Mouse (Mus musculus) megakaryocyte, adult 5-6 weeks (primary cell): ENCODE data around the gene Cd34. TPM values are rescaled to one million over a fixed set of nuclear protein-coding genes. Genes with fewer than 3 reads are reported as not detected.

Experiments
- ATAC-seq: 2 replicates; pipeline ENCODE4 v1.8.0; 2016; ENCODE audit warnings: mild to moderate bottlenecking, inconsistent platforms; ENCODE audit not compliant: poor library complexity, severe bottlenecking
- total RNA-seq, 2 experiments: library from RNA; stranded (forward) in 1 of 2; stranded (reverse) in 1 of 2; fragments of 153-499, 151-499 nt in 1 of 2; fragments of 221-1000, 200-1000 nt in 1 of 2; gene quantifications; 2 replicates each; pipeline versions ENCODE4 v1.2.3 to v1.2.4; 2015 to 2017

The Cd34 gene
- 11.7 and 15.8 TPM in 2 replicates for total RNA-seq (2015)
- 21.0 and 21.2 TPM in 2 replicates for total RNA-seq (2017)

DNA sequence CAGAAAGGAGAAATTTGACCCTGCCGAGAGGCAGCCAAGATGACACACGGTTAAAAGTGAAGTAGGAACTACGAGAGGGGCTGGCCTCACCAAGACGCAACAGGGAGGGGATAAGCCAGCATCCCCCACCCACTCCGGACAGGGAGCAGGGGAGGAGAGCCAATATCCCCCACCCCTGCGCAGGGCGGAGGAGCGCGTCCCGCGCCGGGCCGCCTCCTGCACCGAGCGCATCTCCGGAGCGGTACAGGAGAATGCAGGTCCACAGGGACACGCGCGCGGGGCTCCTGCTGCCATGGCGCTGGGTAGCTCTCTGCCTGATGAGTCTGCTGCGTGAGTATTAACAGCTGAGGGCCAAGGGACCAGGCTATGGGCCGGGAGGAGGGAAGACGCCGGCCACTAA, at the start of gene Cd34:
Gene Cd34 (plus strand): TSS at position 105 of the 400 bp plus-strand sequence.
- peak; percentile 76 for ATAC-seq

DNA sequence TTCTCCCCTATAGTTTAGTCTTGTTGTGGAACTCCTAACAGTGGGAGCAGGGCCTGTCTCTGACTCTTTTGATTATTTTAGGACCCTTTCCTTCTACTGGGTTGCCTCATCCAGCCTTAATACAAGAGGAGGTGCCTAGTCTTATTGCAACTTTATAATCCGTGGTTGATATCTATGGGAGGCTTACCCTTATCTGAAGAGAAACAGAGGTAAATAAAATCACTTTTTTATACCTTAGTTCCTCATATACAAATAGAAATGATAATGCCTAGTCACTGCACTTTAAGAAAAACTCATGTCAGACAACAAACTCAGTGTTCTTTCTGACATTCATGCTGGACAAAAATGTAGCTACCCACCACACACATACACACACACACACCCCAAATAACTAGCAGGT, 44.1 kb upstream of the Cd34 start:
- no peak for ATAC-seq

DNA sequence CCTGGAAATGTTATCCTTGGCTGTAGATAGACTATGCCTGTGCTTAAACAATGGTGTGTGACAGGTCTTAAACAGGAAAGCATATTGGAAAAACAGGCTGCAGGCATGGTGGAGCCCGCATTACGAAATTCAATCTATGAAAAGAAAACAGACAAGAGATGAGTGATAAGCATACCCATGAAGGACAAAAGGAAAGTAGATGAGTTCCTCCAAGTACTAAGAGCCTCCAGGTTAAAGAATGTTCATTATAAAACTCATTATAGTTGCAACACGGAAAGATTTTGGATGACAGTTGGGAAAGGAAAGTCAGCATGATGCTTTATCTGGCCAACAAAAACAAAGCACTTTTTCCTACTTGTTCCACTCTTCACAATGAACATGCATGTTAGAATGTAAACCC, 43.3 kb upstream of the Cd34 start:
- no peak for ATAC-seq

DNA sequence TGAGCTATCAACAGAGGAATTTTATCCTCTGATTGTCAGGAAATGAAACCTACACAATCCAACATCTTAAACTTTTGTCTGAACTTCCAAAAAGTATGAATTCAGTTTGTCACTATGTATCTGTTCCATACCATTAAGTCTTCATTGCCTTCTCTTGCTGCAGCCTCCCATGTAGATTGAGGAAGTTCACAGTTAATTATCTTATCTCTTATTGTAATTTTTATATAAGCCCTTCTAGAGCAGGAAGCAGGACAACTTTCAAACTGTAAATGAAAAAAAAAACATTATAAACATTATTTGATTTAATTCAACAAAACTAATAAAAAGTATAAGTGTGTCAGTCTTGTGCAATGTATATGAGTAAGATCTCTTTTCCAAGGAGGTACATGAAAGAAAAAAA, 37.5 kb upstream of the Cd34 start:
- ATAC-seq, result no peak

DNA sequence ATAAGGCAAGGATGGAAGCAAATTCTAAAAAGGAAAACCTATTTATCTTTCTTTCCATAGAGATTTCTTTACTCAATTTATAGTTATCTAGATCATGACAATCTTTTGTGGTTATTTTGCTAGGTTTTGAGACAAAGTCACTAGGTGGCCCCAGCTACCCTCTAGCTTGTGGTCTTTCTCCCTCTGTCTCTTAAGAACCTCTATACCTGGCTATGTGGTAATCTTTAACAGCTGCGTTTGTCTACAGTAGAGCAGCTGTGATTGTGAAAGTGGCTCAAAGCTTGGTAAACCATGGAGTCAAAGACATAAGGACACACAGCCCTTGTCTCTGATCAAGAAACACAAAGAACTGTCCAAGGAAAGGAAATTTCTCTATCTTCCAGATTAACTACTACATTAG, 36.8 kb upstream of the Cd34 start:
- ATAC-seq, result no peak

DNA sequence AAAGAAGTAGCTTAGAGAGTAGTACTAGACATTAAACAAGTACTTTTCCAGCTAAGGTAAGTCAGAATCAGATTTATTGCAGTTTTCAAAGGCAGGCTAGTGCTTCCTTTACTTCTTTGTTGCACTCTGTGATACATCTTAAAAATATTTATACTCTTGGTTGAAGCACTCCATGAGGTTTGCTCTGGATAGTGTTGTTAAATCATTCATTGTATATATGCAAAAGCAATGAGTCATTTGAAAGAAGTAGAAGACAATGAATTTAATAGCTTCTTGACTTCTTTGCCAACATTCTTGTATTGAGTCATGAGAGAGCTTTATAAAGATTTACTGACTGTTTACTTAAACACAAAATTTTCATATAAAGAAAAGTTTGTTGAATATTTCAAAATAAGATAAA, 29.7 kb upstream of the Cd34 start:
- ATAC-seq, result no peak

DNA sequence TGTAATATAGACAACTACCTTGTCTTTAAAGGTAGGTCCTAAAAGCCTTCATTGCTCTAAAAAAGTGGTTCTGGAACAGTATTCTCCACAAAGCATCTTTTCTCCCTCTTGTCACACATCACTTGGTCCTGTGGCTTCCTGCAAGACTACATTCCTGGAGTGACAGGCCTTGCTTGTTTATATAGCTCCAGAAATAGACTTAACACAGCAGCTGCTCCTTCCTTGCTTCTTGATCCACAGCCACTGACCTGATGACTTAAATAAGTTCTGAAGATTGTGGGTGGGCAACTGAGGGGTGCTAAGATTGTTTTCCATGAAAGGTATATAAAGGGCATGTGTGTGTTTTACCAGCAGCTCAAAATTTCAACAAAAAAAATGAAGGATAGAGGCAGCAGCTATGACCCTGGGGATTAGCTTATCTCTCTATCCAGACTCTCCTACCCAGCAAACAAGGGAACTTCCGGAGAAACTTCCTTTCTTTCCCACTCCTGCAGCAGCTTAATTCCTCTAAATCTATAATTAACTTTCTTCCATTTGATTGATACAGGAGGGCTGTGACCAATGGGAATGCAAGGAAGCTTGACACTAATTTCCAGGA, 12.8 kb upstream of the Cd34 start:
- ATAC-seq, result no peak

DNA sequence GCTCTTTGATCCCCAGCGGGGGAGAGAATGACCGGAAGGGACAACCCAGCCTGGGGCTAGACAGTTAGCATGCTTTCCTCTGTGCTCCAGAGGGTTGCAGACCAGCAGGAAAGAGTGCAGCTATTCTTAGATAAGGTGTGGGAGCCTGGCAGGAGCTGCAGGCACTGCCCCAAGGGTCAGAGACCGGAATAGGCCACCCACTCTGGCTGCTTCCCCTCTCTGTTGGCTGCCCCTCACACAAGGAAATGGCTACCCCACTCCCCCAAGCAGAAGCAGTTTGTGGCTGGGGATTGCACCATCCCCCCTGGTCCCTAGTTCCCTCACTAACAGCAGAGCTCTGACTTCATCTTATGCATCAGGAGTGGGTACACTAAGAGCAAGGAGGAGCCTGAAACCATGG, 10.7 kb upstream of the Cd34 start:
- peak; percentile 97 for ATAC-seq

DNA sequence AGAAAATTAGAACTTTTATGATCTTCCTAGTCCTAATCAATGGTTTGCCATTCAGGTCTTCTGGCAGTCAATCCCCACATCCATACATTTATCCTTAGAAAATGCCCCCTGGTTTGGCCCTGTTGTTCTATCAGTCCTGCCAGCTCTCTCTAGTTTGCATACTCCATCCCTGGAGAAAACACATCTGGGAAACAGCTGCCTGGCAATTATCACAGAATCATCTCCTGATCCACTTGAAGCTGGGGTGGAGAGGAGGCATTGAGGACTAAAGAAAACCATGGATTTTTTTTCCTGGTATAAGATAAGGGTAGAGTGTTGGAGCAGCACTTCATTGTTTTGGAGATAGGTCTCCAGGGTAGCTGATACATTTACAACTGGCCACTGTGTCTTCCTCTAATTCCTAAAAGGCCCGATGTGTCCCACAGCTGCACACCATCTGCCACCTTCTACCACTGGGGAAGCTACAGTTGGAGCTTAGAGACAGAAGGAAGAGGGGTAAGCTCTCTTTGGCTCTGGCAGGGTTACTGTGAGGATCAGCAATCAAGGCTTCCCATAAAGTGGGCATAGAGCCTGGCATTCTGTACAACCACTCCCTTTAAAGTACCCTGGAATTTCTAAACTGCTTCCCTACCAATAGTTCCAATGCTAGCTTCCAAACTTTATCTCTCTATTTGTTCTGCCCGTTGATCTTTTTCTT, 9.2 kb upstream of the Cd34 start:
- ATAC-seq, result no peak

DNA sequence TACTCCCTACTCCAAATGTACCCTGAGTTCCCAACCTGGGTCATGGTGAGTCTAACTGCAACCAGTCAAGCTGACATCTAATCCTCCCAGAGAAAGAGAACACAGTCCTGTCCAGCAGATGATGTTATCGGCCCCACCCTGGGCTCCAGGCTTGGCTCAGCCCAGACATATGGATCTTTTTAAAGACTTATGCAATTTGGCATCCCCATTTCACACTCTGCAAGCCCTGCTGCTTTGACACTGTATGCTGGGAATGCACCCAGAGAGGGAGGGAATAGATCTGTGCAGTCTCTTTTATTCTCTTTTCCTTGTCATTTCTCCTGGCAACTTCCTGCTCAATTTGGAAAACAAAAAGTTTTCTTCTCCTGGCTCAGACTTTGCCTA, 8.7 kb upstream of the Cd34 start:
- ATAC-seq, result no peak

DNA sequence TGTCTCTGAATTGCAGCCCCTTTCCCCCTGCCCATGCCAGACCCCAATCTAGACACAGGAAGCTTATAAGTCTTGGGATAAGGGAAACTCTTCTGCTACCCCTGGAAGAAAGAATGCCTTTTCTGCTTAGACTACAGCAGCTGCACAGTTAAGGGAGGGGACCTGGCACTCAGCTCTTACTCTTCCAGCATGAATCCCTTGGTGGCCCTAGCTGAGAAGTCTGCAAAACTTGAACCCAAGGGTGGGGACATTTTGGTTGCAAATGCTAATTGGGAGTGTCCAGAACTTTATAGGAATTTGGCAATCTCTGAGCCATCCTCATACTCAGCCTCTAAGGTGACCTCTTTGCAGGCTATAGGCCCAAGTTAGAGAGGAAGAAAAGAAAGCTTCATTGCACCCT, 7.9 kb upstream of the Cd34 start:
- no peak for ATAC-seq

DNA sequence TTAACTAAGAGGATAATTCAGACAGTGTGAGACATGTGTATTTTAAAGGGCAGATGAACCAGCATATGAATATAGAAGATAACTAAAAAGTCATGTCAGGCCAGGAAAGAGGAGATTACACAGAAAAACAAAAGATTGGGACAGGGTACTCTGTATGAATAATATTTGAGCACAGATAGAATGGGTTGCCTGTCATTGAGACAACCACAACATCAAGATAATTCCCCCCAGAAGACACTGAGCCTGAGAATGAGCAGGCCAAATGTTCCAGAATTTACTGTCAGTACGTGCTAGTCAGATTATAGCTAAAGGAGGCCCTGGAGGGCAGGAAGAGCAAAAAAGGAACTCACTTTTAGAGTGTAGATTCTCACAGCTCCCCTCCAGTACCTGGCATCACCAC, 3.3 kb upstream of the Cd34 start:
- peak; percentile 25; the same call in 1 of the 2 replicates for ATAC-seq

DNA sequence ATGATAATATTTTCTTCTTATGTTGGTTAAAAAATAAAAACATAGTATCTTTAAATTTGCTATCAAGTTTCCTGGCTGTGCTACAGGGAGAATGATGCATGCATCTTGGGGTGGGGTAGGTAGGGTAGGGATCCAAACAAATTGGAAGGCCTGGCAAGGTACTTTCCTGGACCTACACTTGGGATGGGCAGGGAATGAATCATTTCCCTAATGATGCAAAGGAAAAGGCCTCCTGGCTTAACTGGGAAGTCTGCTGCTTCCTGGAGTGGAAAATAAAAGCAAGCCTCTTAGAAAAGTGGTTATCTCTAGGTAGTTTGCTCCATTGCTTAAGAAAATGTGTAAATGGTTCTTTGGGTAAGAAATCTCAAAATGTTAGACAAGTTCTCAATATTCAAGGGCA, 2.9 kb downstream of the Cd34 start:
- ATAC-seq, result no peak

DNA sequence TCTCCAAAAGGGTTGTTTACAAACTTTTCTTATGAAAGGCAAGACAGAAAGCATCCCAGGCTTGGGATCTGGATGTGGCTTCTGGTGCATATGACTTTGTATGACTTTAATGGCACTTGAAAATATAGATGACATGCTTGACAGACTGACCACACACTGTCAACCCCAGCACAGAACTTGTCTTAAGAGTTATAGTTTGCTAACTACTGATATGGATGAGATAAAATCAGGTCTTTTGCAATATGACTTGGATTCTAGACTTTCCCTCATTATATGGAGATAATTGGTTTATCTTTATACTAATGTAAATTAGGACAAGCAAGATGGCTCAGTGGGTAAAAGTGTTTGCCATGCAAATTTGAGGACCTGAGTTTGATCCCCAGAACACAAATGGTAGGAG, 4.3 kb downstream of the Cd34 start:
- ATAC-seq, result no peak

DNA sequence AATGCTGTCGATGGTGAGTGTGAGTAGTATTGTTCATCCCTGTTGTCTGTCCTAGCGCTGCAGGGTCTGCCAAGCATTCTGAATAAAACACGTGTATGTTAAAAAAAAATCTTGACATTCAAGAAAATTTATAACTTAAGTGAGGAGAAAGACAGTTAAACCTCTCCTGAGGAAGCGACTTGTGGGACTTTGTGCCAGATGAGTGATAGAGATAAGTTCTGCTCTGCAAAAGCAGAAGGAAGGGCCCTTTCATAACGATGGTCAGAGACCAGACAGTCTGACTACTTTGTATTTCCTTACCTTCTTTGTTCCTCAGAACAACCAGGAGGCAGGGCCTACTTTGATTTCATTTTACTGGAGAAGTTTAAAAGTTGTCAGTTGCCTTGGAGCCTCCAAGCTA, 4.9 kb downstream of the Cd34 start:
- peak; percentile 65 for ATAC-seq

DNA sequence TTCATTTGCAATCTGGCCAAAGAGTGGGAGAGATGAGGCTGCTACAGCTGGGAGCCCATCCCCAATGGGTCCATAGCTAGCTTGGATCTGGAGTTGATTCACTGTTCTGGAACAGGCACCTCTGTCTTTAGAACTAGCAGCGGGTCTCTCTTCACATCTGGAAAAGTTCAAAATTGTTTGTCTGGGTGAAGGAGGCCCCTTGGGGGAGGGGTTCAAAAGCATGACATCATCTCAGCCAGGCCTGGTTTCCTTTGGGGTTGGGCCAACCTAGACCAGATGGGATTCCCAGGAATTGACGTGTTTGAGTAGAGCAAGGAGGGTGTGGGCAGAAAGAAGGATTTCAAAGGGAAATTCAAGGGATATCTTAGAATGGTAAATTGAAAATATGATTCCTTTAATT, 6.8 kb downstream of the Cd34 start:
- ATAC-seq, result no peak

DNA sequence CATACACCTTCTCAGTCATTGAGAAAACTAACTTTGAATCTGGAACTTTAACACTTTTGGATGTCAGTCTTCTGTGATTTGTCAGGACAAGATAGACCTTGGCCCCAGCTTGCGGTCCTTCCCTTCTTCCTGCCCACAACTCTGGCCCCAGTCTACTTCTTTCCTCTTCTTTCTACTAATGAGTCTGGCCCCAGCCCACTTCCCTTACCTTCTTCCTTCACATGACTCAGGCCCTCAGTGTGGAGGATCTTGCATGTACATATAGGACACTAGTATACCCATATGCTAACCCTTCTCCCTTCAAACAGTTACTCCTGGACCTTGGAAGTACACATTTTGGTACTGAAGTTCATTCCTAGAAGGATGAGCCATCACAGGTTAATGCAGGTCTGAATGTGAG, 7.8 kb downstream of the Cd34 start:
- ATAC-seq, result peak; percentile 51

DNA sequence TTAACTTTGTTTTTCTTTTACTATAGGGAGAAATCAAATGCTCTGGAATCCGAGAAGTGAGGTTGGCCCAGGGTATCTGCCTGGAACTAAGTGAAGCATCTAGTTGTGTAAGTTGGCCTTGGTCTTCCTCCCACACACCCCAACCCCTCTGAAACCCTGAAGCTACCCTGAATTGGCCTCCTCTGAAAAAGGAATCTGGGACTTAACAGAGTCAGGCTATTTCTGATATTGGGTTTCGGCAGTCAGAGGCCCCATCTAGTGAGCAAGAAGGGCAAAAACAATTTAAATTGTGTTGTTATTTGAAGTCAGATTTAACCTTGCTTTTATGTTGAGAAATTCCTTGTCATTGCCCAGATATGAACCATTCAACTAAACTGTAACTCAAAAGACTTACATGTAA, 12.3 kb downstream of the Cd34 start:
- no peak for ATAC-seq

DNA sequence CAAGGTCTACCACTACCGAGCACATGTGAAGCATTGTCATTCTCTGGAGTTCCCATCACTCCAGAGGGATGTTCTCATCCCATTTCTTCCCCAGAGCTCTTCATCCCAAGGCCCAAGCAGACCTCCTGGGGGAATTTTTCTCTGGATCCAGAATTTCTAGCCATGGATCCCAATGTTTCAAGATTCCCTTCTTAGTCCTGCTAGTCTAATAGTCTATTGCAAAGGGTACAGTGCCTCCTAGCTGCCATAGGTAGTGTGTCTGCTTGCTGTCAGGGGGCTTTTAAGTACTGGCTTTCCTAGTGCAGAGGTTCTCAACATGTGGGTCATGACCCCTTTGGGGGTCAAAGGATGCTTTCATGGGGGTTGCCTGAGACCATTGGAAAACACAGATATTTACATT, 14.3 kb downstream of the Cd34 start:
- no peak for ATAC-seq

DNA sequence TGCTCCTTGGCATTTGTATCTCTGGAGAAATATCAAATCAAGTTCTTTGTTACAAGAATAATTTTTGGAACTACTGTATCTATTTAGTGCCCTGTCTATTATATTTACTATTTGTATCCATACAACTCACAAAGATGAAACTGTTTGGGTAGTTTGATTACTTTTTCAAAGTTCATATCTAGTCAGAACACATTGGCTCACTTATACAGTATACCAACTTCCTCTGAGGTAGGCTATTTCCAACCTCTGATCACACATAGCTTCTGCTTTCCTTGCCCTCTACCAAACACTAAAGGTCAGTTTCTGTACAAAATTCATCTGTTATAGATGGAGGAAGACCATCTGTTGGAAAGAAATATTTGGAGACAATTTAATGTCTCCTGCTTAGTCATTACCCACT, 16.1 kb downstream of the Cd34 start:
- ATAC-seq, result no peak

DNA sequence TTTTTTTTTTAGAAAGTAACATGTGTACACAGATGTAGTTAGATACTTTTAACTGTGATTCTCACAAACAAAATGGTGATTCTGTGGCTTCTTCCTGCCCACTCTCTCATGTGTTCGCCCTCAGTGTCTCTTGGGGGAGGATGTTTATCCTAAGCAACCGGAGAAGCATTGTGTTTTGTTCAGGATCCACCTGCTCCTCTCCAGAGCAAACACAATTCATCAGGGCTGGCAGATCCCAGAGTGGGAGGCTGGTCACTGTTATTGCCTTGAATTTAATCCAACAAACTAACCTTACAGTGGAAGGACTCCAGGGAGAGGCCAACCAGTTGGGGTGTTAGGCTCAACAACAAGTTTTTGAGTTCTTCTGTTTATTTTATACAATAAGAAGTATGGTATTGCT, 17.1 kb downstream of the Cd34 start:
- no peak for ATAC-seq

DNA sequence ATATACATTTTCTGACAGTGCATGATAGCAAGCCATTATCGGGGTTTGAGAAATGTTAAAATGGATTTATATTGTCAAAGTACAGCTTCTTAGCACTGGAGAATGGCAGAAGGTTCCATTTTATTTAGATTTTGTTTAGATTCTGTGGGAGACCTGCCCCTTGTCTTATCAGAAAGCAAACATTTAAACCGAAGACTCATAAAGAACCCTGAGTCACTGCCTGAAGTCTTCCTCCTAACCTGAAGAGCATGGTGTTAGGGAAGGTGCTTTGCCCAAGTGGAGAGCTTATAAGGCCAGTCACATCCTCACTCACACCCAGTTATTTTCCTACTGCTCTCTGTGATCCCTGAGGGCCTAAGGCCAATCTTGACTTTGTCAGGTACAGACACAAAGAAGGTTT, 18.4 kb downstream of the Cd34 start:
- ATAC-seq, result no peak

DNA sequence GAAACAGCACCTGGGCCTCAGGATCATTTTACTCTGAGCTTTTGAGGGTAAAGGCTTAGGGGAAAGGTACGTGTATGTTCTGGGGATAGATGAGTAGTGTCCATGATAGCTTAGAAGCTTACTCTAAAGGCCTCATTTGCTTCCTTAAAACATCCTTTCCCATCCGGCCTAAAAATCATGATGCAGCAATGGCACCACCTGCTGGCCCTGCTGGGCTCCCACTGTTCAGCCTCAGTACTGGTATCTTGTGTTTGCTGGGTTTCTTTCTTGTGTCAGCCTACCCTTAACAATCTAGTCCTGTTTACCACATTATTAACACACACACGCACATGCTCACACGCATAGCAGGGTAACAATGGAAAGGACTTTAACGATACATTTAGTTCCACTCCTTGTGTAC, 23.6 kb downstream of the Cd34 start:
- peak; percentile 97 for ATAC-seq
